In the genomic region with DNA sequence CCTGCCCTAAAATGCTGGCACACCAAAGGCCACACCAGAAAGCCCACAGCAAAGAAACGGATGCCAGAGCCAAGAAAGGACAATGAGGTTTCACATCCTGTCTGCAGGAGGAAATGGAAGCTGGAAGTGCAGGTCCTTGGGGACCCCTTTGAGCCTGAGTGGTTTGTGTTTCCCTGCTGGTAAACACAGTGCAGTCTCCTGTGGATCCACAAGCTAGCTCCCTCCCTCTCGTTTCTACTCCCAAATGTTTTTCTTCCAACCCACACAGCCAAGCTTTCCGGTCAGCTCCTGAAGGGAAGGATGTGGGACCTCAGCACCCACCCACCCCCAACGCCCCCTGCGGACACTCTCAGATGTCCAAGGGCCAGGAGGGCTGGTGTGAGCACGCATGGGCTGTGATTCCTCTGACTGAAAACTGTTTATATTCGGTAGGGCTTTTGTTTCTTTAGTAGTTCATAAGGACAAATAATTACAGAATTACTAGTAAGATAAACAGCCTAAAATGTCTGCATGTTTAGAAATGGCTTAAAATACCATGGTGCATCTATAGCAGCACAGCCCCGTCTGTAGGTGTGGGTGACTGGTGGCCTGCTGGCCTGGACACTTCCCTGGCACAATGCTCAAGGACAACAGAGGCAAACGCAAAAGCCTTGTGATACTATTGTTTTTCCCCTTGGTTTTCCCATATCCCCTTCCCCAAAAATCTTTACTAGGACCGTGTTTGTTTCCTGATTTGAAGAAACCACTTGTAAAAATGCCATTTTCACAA, we compare ENCODE assay signal across 9 mouse cellular contexts. TPM values are rescaled to one million over a fixed set of nuclear protein-coding genes. Genes with fewer than 3 reads are reported as not detected.
DNase-seq lines count a peak whose midpoint lies in the region; ATAC-seq and TF ChIP-seq lines count a peak whose summit lies in the region.
"Had no signal": no experiment of that assay in that cellular context is flagged by ENCODE, and none has a peak within 500 bp of the region (broad histone marks: within the 10 kb centered on the region; RNA-seq: fewer than 3 reads in every experiment).

No protein-coding gene starts in this region.

- no peaks in the 10 kb centered on the region for H3K4me1 ChIP-seq in spleen, adult 2 months (ENCODE audit: control insufficient read depth, insufficient read depth, insufficient read length)
- no peaks in the 10 kb centered on the region for H3K4me1 ChIP-seq in forebrain, embryonic 16.5 days (replicated peaks; ENCODE audit: control insufficient read depth, insufficient read depth, low read length)
- H3K4me1 ChIP-seq in liver, embryonic 13.5 days (replicated peaks): peaks cover 21% of the 10 kb centered on the region

- no peaks in the 10 kb centered on the region for H3K27me3 ChIP-seq in spleen, adult 2 months (ENCODE audit: control insufficient read depth, insufficient read depth, low read length)
- no peaks in the 10 kb centered on the region for H3K27me3 ChIP-seq in forebrain, embryonic 16.5 days (replicated peaks; ENCODE audit: control insufficient read depth, insufficient read depth, low read length)
- H3K27me3 ChIP-seq in liver, embryonic 13.5 days: no peaks in the 10 kb centered on the region

- no peak overlapping the region for H3K27ac ChIP-seq in spleen, adult 2 months (ENCODE audit: insufficient read depth, low read length)
- 0 out of 2 replicates have a peak overlapping the region, but pooled peaks have one; percentile 28 for H3K27ac ChIP-seq in forebrain, embryonic 16.5 days (ENCODE audit: low read length)
- peak overlapping the region; percentile 18; the same call in 1 of the 2 replicates for H3K27ac ChIP-seq in liver, embryonic 13.5 days
- H3K27ac ChIP-seq: liver, embryonic 14.5 days had no signal

- TF ChIP-seq CTCF in spleen, adult 2 months (IDR thresholded peaks at IDR 0.05; ENCODE audit: extremely low read depth, insufficient read depth, insufficient read length, insufficient replicate concordance): no peak

- no peak overlapping the region for H3K9ac ChIP-seq in forebrain, embryonic 16.5 days (replicated peaks; ENCODE audit: low read depth, low read length)
- no peak overlapping the region for H3K9ac ChIP-seq in liver, embryonic 13.5 days
- H3K9ac ChIP-seq: liver, embryonic 14.5 days had no signal

- no peaks in the 10 kb centered on the region for H3K9me3 ChIP-seq in forebrain, embryonic 16.5 days (ENCODE audit: control insufficient read depth, low read length)
- H3K9me3 ChIP-seq in liver, embryonic 13.5 days (replicated peaks): no peaks in the 10 kb centered on the region

- 59% methylated on average over 10 of the region's 10 CpGs for WGBS in spleen, adult 2 months
- WGBS in forebrain, embryonic 16.5 days: 63% methylated on average over 10 of the region's 10 CpGs
- WGBS in liver, embryonic 13.5 days (ENCODE audit: insufficient replicate concordance): 43% methylated on average over 10 of the region's 10 CpGs

- peak; percentile 10 to 14 for DNase-seq in spleen, adult 2 months (ENCODE audit: low read depth in 1 of 2, low spot score in 2 of 2)
- DNase-seq in spleen, adult 18-20 months: no peak
- DNase-seq in heart, postnatal 4 days: peak; percentile 71
- no peak for DNase-seq in liver, embryonic 13.5 days
- no peak for DNase-seq in cerebellum, adult 18-20 months
- no peak for DNase-seq in left cerebral cortex, adult 11 months (ENCODE audit: low spot score)
- no peak for DNase-seq in retina, embryonic 14.5 days (ENCODE audit: low spot score)

- ATAC-seq in forebrain, embryonic 16.5 days: no peak
- ATAC-seq in liver, embryonic 13.5 days (ENCODE audit: low read depth): no peak

- no peak overlapping the region for H3K4me3 ChIP-seq in spleen, adult 2 months (ENCODE audit: extremely low read depth, insufficient read depth, insufficient read length)
- no peak overlapping the region for H3K4me3 ChIP-seq in forebrain, embryonic 16.5 days (replicated peaks; ENCODE audit: low read length)
- H3K4me3 ChIP-seq in liver, embryonic 13.5 days (replicated peaks): no peak overlapping the region

- no peak for TF ChIP-seq POLR2A in spleen, adult 2 months (IDR thresholded peaks at IDR 0.05; ENCODE audit: low read depth, low read length)

- no peak overlapping the region for H3K4me2 ChIP-seq in forebrain, embryonic 16.5 days (ENCODE audit: low read length)
- no peak overlapping the region for H3K4me2 ChIP-seq in liver, embryonic 13.5 days

- no peaks in the 10 kb centered on the region for H3K36me3 ChIP-seq in spleen, adult 2 months (ENCODE audit: control insufficient read depth, insufficient read depth, low read length)
- 0 out of 2 replicates have a peak, but pooled peaks cover 13% of the 10 kb centered on the region for H3K36me3 ChIP-seq in forebrain, embryonic 16.5 days (ENCODE audit: control insufficient read depth, insufficient read depth)
- H3K36me3 ChIP-seq in liver, embryonic 13.5 days: peaks cover 13% of the 10 kb centered on the region; the same call in 1 of the 2 replicates

RNA-seq across cellular contexts. Expression of gene Mpzl1, which starts 44.9 kb away (rescaled TPM):
- polyA plus RNA-seq in spleen, adult 2 months (2012; rRNA removed): 15.3 and 15.9 TPM in 2 replicates
- polyA plus RNA-seq in forebrain, embryonic 16.5 days (2015; fragmentation: Nextera tagmentation; extraction: Ambion mirVana): 138 and 145 TPM in 2 replicates
- total RNA-seq in heart, postnatal 4 days (2021): 10 to 100 TPM; 65.0 to 65.2 TPM
- 31.9 and 36.0 TPM in 2 replicates for polyA plus RNA-seq in liver, embryonic 13.5 days (2015; fragmentation: Nextera tagmentation; extraction: Ambion mirVana)

Comparison
In these comparisons a context has a peak if more than half of its experiments do, and no peak if none do; other contexts are left out.
1. DNase-seq: peak in spleen, adult 2 months (2 of 2) and heart, postnatal 4 days (single experiment); none in spleen, adult 18-20 months (0 of 2), liver, embryonic 13.5 days (single experiment), cerebellum, adult 18-20 months (0 of 2), left cerebral cortex, adult 11 months (single experiment) and retina, embryonic 14.5 days (single experiment).